Mouse (Mus musculus): ENCODE measurements at regions not wholly inside any gene's neighbourhood (a gene's known extent, or its start where the extent isn't known, plus 50 kb on each side); places are given as distances from the start of the nearest gene placed in this dataset.
A peak's percentile ranks its signal among the peaks of the same experiment; 100 is the strongest.

GRCm38 (mm10) chr2:174848981-174849681 lies 88.7 kb downstream of the Edn3 start:
- DNase-seq (ENCODE audit: low spot score): no peak

DNA sequence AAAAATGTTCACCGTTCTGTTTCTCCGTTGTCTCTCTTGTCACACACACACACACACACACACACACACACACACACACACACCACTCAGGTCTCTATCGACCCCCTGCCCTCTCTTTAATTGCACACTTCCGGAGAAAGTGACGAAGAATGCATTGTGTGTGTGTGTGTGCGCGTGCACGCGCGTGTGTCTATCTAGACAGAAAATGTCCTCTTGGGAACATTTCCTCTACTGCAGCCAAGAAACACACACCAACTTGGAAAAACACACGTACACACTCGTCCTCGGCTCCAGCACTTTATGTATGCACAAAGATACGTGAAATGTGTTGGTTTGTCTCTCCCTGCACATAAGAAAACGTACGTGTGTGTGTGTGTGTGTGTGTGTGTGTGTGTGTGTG lies 90.4 kb downstream of the Edn3 start:
- DNase-seq (ENCODE audit: low spot score): no peak

GRCm38 (mm10) chr2:174851525-174852330 lies 91.3 kb downstream of the Edn3 start:
- peak; percentile 56 for DNase-seq (ENCODE audit: low spot score)

GRCm38 (mm10) chr2:174853786-174854185 lies 93.4 kb downstream of the Edn3 start:
- DNase-seq (ENCODE audit: low spot score): no peak

GRCm38 (mm10) chr2:174855548-174855947 lies 95.1 kb downstream of the Edn3 start:
- no peak for DNase-seq (ENCODE audit: low spot score)

- no peak for DNase-seq (ENCODE audit: low spot score)
Observed at GRCm38 (mm10) chr2:174856135-174856534, 95.7 kb downstream of the Edn3 start.

DNA sequence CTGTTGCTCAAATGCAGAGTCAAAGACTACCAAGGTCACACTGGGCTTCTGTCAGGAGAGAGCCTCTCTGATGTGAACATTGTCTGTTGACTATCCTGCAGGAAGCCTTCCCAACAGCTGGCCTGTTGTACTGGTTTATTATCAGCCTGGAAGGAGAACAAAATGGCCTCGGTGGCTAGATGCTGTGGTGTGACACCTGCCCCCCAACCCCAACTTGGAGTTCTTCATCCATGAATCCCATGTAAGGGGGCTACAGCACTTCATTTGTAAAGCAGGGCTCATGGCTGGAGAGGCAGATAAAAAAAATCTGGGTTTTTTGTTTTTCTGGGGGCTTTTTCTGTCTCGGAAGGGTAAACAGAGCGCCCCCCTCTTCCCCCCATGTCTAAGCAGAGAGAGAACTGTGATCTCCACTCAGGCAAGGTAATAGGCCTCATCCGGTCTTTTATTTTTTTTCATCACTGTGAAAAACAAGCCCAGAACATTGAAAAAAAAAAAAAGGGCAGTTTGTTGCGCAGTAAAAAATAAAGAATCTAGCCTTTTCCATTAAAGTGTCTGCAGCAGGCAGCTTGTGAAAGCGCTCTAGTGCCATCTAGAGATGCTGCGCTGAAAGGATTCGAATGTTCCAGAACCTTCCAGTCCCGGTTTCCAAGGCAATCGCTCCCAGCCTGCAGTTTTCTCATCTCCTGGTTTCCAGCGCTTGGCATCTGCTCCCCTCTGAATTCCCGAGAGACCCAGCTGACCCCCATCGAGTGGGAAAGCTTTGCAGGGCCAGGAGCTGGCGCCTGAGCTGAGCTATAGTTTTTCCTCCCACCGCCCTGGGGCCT lies 97.8 kb downstream of the Edn3 start:
- DNase-seq (ENCODE audit: low spot score): no peak

DNA sequence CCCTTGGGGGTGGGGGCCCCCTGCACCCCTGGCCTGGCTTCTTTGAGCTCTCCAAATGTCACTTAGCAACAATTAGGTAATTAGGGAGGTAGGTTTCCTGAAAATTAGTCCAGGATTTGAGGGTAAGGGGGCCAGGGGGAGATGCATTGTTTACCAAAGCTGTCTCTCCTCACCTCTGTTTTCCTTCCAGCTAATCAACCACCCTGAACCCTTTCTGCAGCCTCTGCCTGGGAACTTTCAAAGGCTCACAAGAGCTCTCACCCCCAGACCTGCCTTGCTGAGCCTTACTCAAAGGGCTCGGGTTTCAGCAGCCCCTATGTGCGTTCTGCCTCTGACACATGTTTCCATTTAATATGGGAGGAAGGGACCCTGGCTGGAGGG lies 98.4 kb downstream of the Edn3 start:
- no peak for DNase-seq (ENCODE audit: low spot score)

- DNase-seq (ENCODE audit: low spot score): peak; percentile 43
Observed at GRCm38 (mm10) chr2:174859533-174859932, 99.1 kb downstream of the Edn3 start.

DNA sequence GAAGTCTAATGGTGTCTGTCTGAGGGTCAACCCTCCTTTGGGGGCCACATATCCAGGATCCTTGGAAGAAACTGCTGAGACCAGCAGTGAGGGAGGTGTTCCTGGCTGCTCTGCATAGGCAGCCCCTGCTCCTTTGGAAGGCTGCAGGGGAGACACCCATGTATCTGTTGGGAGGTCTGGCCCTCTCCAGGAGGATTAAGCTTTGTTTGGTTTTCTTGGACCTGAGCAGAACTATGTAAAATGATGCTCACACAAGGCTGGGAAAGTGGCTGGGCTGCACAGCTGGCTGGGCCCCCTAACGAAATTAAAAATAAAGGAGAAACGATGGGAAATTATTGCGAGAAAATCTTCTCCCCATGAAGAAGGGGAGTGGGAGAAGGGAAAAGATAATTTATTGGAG lies 104.2 kb downstream of the Edn3 start:
- no peak for DNase-seq (ENCODE audit: low spot score)

GRCm38 (mm10) chr2:174866546-174866945 lies 106.1 kb downstream of the Edn3 start:
- no peak for DNase-seq (ENCODE audit: low spot score)

DNA sequence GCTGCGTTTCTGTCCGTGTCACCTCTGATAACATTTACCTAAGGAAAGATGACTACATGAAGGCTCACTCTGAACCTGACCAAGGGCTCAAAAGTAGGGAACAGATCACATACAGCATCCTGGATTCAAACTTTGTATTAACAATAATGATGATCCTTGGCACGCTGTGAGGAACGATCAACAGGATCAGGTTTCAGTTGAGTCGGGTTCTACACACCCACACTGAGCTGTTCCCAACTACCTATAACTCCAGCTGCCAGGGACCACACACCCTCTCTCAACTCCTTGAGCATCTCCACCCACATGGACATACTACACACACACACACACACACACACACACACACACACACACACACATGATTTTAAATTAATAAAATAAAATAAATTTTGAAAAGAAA lies 107.0 kb downstream of the Edn3 start:
- no peak for DNase-seq (ENCODE audit: low spot score)

DNA sequence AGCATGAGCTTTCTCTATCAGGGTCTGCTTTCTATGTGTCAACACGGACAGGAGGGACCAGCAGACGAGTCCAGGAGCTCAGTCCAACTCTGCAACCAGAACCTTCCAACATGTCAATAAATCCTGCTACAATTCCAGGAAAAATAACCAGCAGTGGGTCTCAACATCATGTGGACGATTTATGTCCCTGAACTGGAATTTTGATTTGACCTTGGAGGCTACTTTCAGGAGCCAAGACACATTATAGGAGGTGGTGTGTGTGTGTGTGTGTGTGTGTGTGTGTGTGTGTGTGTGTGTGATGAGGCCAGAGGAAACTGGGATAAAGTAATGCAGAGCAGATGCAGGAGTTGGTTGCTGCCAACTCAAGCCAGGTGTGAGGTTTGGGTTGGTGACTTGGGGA lies 107.8 kb downstream of the Edn3 start:
- DNase-seq (ENCODE audit: low spot score): no peak

DNA sequence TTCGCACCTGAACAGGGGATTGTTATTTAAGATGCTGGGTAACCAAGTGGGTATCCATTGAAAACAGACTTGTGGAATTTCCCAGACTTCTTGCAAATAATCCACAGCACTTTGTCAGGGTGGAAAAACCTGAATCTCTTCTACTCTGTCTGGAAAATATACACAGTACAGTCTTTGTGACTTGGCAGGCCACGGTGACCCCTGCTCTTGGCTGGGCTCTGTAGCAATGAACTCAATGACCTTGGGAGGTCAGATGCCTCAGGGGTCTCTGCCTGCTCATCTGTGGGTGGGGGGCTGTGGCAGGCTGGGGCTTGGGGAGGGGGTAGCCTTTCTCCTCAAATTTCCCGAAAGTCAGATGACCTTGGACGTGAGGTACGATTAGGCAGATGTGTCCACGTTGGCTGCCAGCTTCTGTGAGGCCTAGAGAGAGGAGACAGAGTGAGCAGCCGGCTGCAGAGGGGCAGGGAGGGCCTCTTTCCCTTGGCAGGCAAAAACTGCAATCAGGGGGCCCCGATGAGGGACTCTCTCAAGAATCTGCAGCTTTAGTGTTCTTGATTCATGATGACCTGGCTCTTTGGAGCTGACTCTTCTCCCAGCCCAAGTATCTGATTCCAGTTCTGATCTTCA lies 108.4 kb downstream of the Edn3 start:
- no peak for DNase-seq (ENCODE audit: low spot score)

GRCm38 (mm10) chr2:174870284-174870683 lies 109.9 kb downstream of the Edn3 start:
- DNase-seq (ENCODE audit: low spot score): peak; percentile 10

DNA sequence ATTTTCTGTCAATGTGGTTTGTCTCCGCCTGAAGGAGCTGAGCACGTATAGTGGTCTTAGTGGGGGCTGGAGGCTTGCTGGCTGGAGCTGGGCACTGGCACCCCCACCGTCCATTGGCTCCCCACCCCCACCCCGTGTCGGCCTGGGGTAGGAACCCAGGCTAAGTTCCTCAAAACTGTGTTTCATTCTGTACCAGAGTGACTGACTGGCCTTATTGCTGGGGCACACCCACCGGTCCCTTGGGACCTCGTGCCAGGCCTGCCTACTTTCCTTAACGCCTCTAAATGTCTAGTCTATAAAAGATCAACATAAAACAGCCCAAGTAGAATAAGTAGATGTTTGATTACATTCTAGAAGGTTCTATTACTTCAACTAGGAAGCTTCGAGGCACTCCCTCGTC lies 110.8 kb downstream of the Edn3 start:
- no peak for DNase-seq (ENCODE audit: low spot score)

DNA sequence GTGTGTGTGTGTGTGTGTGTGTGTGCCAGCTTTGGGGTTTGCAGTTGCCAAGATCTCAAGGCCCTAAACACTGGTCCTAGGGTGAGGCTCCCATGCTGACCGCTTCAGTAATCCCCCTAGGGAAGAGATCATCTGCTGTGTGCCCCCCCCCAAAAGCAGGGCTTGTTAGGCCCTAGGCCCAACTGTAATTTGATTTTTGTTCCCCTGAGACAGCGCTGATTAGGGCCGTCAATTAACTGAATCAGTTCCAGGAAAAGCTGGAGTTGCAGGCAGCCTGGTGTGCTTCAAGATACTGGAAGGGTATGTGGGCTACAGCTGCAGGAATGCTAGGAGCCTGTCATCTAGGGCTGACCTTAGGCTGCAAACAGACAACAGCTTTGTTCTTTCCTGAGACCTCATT lies 111.4 kb downstream of the Edn3 start:
- no peak for DNase-seq (ENCODE audit: low spot score)

- DNase-seq (ENCODE audit: low spot score): no peak
Observed at GRCm38 (mm10) chr2:174876886-174877285, 116.5 kb downstream of the Edn3 start.

GRCm38 (mm10) chr2:174878979-174879378 lies 118.6 kb downstream of the Edn3 start:
- no peak for DNase-seq (ENCODE audit: low spot score)

DNA sequence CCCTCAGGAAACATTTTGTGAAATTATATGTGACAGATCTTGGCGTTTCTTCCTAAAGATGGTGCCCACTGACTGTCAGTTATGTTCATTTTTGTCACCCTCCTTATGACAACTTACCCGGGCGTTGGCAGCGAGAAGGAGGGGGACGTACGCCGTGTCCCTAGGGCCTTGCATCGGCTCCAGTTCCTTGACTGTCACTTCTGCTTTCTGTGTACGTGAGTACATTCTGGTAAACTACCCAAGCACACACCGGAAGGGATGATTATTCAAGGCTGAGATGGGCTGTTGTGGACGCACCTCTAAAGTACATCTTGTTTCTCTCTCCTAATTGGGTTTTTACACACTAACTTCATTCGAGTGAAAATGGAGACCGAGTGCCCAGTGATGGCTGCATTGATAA lies 120.2 kb downstream of the Edn3 start:
- DNase-seq (ENCODE audit: low spot score): no peak
